Mouse (Mus musculus) 3T3-L1 (cell line): ENCODE measurements around the gene Cyb561.
A peak's percentile ranks its signal among the peaks of the same experiment; 100 is the strongest.

Experiments used
- DNase-seq: peaks from one replicate; pipeline ENCODE4 v3.0.0-alpha.2; 2015; ENCODE audit warnings: low read depth, low spot score

Gene Cyb561

GRCm38 (mm10) chr11:105952111-105952510 is 1.0 kb downstream of the Cyb561 start:
- DNase-seq, result no peak

DNA sequence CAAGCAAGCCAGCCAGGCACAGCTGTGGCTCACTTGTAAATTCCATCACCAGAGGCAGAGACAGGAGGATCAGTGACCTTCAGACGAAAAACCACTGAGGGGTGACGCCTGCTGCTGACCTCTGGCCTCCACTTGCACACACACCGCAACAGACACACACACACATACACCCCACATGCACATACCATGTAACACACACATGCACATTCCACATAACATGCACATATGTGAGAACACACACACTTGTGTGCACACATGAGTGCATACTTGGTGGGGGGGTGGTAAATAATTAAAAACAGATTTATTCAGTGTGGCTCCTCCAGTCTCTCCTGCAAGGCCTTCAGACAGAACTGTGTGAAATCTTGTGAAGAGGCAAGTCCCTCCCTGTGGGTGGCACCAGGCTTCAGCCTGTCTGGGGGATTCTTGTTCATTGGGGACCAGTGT is 1.5 kb downstream of the Cyb561 start:
- peak; percentile 56 for DNase-seq

- peak; percentile 72 for DNase-seq
Observed at GRCm38 (mm10) chr11:105950519-105950918, 2.6 kb downstream of the Cyb561 start.

DNA sequence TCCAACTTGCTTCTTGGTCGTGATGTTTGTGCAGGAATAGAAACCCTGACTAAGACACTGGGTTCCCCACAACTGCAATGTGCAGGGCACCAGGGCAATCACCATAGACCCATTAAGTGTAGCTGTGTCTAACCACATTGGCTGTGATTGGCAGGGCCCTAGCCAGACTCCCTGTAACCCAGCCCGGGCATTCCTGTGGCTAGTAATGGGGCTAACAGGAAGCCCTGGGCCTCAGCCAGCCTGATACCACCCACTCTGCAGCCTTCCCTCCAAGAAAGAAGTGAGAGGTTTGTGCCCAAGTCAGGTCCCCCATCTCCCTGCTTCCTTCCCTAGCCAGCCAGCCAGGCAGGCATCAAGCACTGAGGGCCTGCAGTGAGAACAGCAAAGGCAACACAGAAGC is 4.9 kb downstream of the Cyb561 start:
- peak; percentile 95 for DNase-seq

- peak; percentile 29 for DNase-seq
Observed at GRCm38 (mm10) chr11:105946694-105947154, 6.4 kb downstream of the Cyb561 start.

DNA sequence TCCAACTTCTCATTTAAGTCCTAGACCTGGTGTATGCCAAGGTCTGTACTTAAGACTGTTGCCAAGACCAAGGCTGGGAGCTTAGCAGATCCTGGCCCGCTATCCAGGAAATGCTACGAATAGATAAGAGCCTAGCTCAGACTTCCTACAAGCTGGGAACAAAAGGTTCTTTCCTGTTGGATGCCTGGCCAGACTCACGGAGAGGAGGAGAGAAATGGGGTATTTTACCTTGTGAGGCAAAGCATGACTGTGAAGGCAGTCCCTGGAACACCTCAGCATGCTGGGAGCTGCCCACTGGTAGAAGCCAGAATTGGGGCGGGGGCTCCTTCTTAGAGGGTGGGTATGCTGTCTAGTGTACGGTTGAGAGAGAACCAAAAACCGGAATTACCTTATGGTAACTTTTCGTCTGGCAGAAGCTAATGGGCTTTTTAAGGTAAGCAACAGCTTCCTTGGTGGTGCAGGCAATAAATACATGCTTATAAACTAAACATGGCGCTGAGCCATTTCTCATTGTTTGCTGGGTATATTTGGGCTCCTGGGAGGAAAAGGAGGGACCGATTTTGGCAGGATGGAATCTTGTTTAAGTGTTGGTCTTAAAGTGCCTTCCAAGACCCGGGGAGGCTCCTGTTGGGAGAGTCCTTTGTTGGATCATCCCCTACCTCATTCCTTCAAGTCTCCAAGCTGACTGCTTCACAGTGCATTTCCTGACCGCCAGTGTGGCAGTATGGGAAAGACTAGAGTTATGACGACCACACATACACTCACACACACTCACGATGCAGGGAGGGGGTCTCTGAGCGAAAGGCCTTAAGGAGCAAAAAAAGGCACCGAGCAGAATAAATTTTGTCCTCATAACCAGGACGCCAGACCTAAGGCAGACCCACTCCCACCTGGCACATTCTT is 8.1 kb downstream of the Cyb561 start:
- DNase-seq, result peak; percentile 20

- no peak for DNase-seq
Observed at GRCm38 (mm10) chr11:105944126-105944621, 9.0 kb downstream of the Cyb561 start.

DNA sequence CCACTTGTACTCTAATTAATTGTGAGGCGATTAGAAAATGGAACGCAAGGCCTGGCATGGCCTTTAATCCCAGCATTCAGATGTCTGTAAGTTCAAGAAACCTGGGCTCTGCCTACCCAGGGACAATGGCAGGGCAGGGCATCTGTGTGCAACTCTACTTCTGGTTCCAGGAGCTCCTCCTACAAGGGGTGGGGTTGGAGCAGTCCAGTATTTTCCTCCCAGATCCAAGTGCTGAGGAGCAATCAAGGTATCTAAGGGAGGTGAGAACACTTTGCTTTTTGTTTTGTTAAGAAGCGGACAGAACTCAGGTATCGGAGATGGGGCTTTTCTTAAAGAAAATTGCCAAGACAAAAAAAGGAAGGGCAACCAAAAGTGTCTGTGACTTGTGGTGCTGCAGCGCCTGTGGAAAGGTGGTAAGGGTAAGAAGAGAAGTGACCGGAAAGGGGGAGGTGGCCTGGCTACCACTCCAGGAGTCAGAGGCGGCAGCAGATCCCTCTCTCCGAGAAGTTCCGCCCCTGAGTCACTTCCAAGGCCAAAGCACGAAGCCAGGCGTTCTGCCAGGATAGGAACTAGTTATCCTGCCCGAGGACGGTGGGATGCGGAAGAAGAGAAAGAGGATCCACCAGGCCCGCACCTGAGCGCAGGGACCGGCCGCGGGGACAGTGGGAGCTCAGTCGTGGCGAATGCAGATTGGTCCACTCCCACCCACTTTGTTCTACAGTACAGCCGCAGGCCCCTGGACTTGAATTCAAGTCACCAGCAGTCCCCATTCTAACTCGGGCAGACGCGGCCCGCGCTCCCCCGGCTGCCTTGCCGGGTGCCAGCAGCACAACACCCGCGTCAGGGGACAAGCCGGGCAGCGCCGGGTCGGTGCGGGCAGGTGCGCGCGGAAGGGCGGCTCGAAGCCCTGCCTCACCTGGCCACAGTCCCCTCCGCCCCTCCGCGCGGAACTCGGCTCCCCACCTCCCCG is 9.7 kb downstream of the Cyb561 start:
- DNase-seq, result peak; percentile 64

- DNase-seq, result no peak
Observed at GRCm38 (mm10) chr11:105941973-105942372, 11.2 kb downstream of the Cyb561 start.

- no peak for DNase-seq
Observed at GRCm38 (mm10) chr11:105938771-105939170, 14.4 kb downstream of the Cyb561 start.

DNA sequence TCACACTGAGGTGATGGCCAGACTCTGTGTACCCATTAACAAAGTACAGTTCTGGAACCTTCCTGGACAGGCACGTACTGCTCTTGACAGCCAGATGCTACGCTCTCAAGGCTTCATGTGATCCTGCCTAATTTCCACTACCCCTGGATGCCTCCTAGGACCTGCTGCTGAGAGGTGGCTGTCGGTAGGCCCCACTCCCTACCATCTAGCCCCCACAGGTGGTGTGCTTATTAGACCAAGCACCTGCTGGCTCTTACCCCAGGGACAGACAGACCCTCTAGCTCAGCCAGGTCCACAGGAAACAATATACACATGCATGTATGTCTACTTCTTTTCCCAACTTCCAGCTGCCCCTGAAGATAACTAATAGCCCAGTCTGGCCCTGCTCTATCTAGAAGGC is 16.2 kb downstream of the Cyb561 start:
- no peak for DNase-seq

DNA sequence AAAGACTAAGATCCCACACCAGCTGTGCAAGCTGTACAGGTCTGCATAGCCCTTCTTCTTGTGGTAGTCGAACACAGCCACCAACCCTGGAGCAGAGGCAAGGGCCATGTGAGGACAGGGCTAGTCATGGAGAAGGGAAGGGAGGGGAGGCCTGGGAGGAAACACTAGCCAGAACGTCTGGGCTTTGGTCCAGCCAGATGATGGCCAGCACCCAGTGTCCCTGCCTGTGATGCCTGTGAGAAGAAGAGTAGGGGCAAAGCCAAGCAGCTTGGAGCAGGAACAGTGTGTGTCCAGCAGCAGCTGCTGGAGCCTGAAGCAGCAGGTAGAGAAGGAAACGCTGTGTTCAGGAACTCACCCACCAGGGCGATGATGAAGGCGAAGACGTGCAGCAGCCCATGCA is 16.9 kb downstream of the Cyb561 start:
- DNase-seq, result peak; percentile 67

GRCm38 (mm10) chr11:105935496-105935895 is 17.6 kb downstream of the Cyb561 start:
- no peak for DNase-seq

- peak; percentile 34 for DNase-seq
Observed at GRCm38 (mm10) chr11:105934816-105935215, 18.3 kb downstream of the Cyb561 start.

- DNase-seq, result peak; percentile 70
Observed at GRCm38 (mm10) chr11:105934303-105934711, 18.8 kb downstream of the Cyb561 start.

- no peak for DNase-seq
Observed at GRCm38 (mm10) chr11:105933746-105934145, 19.4 kb downstream of the Cyb561 start.

DNA sequence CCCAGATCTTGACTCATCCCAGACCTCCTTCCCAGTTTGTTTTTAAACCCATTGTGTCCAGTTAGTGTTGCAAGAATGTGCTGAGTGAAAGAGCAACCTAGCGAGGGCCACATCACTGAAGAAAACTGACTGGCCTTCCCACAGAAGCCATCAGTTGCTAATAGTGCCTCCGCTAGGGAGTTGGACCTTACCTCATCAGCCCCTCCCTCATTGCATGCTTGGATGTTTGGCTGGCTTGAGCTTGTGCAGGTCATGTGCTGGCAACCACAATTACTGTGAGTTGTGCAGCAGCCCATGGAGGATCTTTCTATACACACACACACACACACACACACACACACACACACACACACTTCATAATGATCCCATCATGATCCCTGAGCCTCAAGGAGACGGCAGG is 21.8 kb downstream of the Cyb561 start:
- DNase-seq, result no peak

- DNase-seq, result no peak
Observed at GRCm38 (mm10) chr11:105928171-105928570, 25.0 kb downstream of the Cyb561 start.

- peak; percentile 90 for DNase-seq
Observed at GRCm38 (mm10) chr11:105927065-105928030, 25.8 kb downstream of the Cyb561 start.

DNA sequence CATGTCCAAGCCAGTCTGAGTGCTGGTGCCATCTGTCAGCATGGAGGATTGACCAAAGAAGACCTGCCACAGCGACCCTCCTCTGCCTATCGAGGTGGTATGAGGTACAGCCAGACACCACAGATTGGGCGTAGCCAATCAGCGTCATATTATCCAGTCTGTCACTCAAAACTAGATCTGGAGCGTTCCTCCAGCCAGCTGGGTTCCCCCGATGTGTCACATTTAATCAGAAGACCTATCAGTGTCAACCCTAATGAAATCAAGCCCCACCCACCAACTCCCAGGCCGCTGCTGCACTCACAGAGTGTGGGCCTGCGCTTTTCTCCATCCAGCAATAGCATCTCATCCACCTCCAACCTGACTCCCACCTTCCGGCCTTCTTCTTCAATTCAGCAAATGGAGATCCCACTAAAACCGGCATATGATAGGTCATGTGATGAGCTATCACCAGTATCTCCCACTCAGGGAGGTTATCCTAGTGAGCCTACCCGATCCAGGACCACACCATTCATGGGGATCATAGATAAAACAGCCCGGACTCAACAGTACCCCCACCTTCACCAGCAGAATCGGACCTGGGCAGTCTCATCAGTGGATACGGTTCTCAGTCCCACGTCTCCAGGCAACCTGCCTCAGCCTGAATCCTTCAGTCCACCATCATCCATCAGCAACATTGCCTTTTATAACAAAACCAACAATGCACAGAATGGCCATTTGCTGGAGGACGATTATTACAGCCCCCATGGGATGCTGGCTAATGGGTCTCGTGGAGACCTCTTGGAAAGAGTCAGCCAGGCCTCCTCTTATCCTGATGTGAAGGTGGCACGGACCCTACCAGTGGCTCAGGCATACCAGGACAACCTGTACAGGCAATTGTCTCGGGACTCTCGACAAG is 30.1 kb downstream of the Cyb561 start:
- no peak for DNase-seq
